Mouse (Mus musculus): ENCODE data around the gene Gpr35. TPM values are rescaled to one million over a fixed set of nuclear protein-coding genes. Genes with fewer than 3 reads are reported as not detected.

The Gpr35 gene
- polyA plus RNA-seq, 1 experiment from 2014 or later: 0.50 TPM

DNA sequence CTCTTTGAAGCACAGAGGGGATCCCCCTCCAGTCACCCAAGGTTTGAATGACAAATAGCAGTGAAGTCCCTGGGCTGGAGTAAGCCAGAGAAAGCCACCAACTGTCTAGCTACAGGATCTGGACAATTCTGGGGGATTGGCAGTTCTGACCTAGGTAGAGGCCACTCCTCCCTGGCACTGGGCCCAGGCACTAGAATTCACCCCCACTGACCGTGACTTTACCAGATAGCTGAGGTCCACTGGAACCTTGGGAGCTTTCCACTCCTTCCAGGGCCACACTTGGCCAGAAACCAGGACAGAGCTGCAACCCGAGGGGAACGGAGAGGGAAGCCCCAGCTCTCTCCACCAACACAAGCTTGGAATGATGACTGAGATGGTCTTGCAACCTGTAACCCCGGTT lies 58.5 kb downstream of the Gpr35 start:
- Histone ChIP-seq H3K9ac (no peak overlapping the region), H3K27me3 (ENCODE audit: insufficient read depth, low read length) (no peaks in the 10 kb centered on the region), H3K9me3 (ENCODE audit: low read depth, low read length) (no peaks in the 10 kb centered on the region), H3K4me1 (ENCODE audit: insufficient read depth) (no peaks in the 10 kb centered on the region), H3K36me3 (ENCODE audit: insufficient read depth) (no peaks in the 10 kb centered on the region), H3K27ac (ENCODE audit: low read depth) (no peak overlapping the region), H3K4me3 (ENCODE audit: low read depth, low read length) (no peak overlapping the region), H3K4me2 (no peak overlapping the region)
- ATAC-seq (ENCODE audit: insufficient read depth) (no peak), DNase-seq (peak; percentile 30)
- TF ChIP-seq CTCF (IDR thresholded peaks at IDR 0.05; ENCODE audit: low read depth): no peak
- 53% methylated on average over 4 of the region's 4 CpGs for WGBS

DNA sequence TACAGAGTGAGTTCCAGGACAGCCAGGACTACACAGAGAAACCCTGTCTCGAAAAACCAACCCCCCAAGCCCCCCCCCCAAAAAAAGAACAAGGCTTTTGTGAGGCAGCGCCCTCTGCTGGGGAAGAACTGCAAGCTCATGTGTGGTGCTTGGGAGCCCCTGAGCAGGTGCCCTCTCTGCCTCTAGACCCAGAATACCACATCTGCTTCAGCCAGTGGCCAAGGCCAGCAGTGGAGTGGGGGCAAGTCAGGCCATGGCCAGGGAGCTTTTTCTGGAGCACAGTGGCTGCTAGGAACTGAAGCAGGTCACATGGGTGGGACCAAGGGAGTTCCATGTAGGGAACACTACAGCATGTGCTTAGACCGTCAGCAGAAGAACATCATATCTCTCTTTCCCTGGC lies 60.1 kb downstream of the Gpr35 start:
- TF ChIP-seq CTCF (IDR thresholded peaks at IDR 0.05; ENCODE audit: low read depth): peak; percentile 68
- no peak overlapping the region for H3K4me3 ChIP-seq (ENCODE audit: low read depth, low read length)
- no peaks in the 10 kb centered on the region for H3K27me3 ChIP-seq (ENCODE audit: insufficient read depth, low read length)
- H3K4me1 ChIP-seq (ENCODE audit: insufficient read depth): no peaks in the 10 kb centered on the region
- H3K27ac ChIP-seq (ENCODE audit: low read depth): no peak overlapping the region
- WGBS: 27% methylated on average over 3 of the region's 3 CpGs
- DNase-seq: peak; percentile 47
- no peak for ATAC-seq (ENCODE audit: insufficient read depth)
- H3K9ac ChIP-seq: no peak overlapping the region
- H3K9me3 ChIP-seq (ENCODE audit: low read depth, low read length): no peaks in the 10 kb centered on the region
- no peak overlapping the region for H3K4me2 ChIP-seq
- H3K36me3 ChIP-seq (ENCODE audit: insufficient read depth): no peaks in the 10 kb centered on the region

DNA sequence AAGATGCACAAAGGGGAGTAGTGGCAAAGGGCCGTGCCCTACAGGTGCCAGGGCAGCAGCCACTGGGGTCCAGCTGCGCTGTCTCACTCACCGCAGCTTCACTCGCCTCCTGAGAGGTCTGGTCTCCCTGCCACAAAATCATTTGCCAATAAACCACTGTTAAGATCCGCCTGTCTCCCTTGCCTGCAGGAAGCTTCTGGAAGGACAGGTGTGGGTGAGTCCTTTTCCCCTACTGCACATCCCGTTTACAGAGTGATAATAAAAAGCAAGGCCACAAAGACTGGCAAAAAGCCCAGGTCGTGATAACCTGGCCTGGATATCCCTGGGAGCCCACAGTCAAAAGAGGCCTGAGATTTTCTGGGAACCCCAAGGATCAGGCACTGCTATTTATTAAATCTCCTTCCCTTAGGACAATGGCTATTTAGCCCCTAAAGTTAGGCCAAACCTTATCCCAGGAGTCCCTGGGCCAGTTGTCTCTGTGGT lies 61.5 kb downstream of the Gpr35 start:
- no peak for TF ChIP-seq CTCF (IDR thresholded peaks at IDR 0.05; ENCODE audit: low read depth)
- no peaks in the 10 kb centered on the region for H3K36me3 ChIP-seq (ENCODE audit: insufficient read depth)

DNA sequence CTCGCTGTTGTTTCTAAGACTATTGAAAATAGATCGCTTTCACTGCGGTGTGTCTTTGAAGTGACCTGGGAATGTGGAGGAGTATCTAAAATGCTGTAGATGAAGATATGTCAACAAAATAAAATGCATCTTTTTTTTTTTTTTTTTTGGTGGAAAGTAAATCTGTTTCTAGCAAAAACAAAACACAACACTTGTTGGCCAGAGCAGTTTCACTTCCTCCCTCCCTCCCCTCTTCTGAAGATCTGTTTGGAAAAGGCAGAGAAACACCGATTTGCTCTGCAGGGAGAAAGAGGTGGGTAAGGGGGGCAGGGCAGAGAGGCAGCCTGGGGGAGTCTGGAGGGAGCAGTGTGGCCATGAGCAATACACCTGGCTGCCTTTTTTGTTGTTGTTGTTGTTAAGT lies 62.7 kb downstream of the Gpr35 start:
- WGBS: 75% methylated on average over 4 of the region's 4 CpGs
- H3K4me3 ChIP-seq (ENCODE audit: low read depth, low read length): no peak overlapping the region
- no peaks in the 10 kb centered on the region for H3K4me1 ChIP-seq (ENCODE audit: insufficient read depth)
- H3K27ac ChIP-seq (ENCODE audit: low read depth): no peak overlapping the region
- DNase-seq (no peak), ATAC-seq (ENCODE audit: insufficient read depth) (no peak)
- TF ChIP-seq CTCF (IDR thresholded peaks at IDR 0.05; ENCODE audit: low read depth): no peak
- H3K9me3 ChIP-seq (ENCODE audit: low read depth, low read length): no peaks in the 10 kb centered on the region
- H3K9ac ChIP-seq: no peak overlapping the region
- H3K27me3 ChIP-seq (ENCODE audit: insufficient read depth, low read length): no peaks in the 10 kb centered on the region
- no peaks in the 10 kb centered on the region for H3K36me3 ChIP-seq (ENCODE audit: insufficient read depth)
- H3K4me2 ChIP-seq: no peak overlapping the region

More for the DNA sequence above, 61.5 kb downstream of the Gpr35 start:
- no peak for ATAC-seq (ENCODE audit: insufficient read depth)
- H3K9ac ChIP-seq: no peak overlapping the region
- DNase-seq: no peak
- H3K27ac ChIP-seq (ENCODE audit: low read depth): no peak overlapping the region
- no peaks in the 10 kb centered on the region for H3K27me3 ChIP-seq (ENCODE audit: insufficient read depth, low read length)
- no peaks in the 10 kb centered on the region for H3K9me3 ChIP-seq (ENCODE audit: low read depth, low read length)
- WGBS: 62% methylated on average over 7 of the region's 7 CpGs
- H3K4me1 ChIP-seq (ENCODE audit: insufficient read depth): no peaks in the 10 kb centered on the region
- H3K4me2 ChIP-seq: no peak overlapping the region
- H3K4me3 ChIP-seq (ENCODE audit: low read depth, low read length): no peak overlapping the region

DNA sequence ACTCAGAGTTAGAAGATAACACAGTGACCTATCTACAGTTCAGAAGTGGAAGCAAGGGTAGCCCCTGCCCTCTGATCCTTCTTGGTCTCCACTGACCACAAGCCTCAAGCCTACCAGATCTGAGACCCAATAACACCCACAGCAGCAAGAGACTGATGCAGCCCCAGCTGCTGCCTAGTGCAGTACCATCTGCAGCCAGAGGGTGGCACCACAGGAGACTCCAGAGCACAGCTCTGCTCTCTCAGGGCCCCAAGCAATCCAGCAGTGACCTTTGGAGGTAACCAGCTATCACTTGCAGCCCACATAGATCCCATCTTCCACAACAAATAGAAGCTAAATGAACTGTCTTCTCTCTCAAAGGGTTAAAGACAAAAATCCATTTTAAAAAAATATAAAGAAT lies 63.8 kb downstream of the Gpr35 start:
- Histone ChIP-seq H3K9ac (no peak overlapping the region), H3K27me3 (ENCODE audit: insufficient read depth, low read length) (no peaks in the 10 kb centered on the region), H3K27ac (ENCODE audit: low read depth) (no peak overlapping the region), H3K4me3 (ENCODE audit: low read depth, low read length) (no peak overlapping the region), H3K4me1 (ENCODE audit: insufficient read depth) (no peaks in the 10 kb centered on the region), H3K36me3 (ENCODE audit: insufficient read depth) (no peaks in the 10 kb centered on the region), H3K9me3 (ENCODE audit: low read depth, low read length) (no peaks in the 10 kb centered on the region), H3K4me2 (no peak overlapping the region)
- DNase-seq: peak; percentile 83
- TF ChIP-seq CTCF (IDR thresholded peaks at IDR 0.05; ENCODE audit: low read depth): peak; percentile 90
- ATAC-seq (ENCODE audit: insufficient read depth): peak; percentile 61; the same call in 1 of the 2 replicates

DNA sequence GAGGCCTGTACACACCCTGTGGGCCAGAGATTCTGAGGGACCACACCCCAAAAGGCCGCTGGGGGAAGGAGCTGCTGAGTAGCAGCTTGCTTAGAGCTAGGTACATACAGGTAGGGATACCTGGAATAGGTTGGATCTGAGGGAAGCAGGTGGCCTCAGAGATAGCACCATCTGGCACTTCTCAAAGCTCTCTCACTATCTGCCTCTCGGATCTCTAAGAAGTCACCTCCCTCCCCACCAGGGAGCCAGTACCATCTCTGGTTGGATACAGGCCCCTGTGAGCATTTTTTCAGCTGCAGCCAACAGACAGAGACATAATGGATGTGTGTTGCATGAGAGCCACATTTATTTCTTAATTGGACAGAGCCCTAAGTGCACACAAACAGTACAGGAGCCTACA lies 64.5 kb downstream of the Gpr35 start:
- Histone ChIP-seq H3K9me3 (ENCODE audit: low read depth, low read length) (no peaks in the 10 kb centered on the region), H3K4me2 (no peak overlapping the region), H3K36me3 (ENCODE audit: insufficient read depth) (no peaks in the 10 kb centered on the region), H3K4me1 (ENCODE audit: insufficient read depth) (no peaks in the 10 kb centered on the region), H3K27ac (ENCODE audit: low read depth) (no peak overlapping the region), H3K4me3 (ENCODE audit: low read depth, low read length) (no peak overlapping the region), H3K9ac (no peak overlapping the region), H3K27me3 (ENCODE audit: insufficient read depth, low read length) (no peaks in the 10 kb centered on the region)
- TF ChIP-seq CTCF (IDR thresholded peaks at IDR 0.05; ENCODE audit: low read depth): no peak
- ATAC-seq (ENCODE audit: insufficient read depth) (no peak), DNase-seq (no peak)
- WGBS: 45% methylated on average over 2 of the region's 2 CpGs

DNA sequence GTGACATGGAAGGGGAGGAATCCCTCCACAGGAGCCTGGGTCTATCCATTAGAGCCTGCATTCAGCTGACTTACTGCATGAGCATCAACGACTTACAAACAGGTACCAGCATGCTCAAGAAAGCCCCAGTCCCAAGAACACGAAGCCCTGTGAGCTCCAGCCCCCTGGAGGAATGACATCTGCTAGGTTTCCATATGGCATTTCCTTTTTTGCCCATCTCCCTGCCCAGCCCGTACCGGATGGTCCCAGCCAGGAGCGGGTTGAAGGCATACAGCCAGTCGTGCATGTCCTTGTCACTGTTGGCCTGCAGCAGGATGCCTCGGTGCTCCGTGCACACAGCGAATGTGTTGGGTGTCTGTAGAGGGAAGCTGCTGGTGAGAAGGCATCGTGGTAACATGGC lies 68.1 kb downstream of the Gpr35 start:
- Histone ChIP-seq H3K9me3 (ENCODE audit: low read depth, low read length) (no peaks in the 10 kb centered on the region), H3K9ac (no peak overlapping the region), H3K27ac (ENCODE audit: low read depth) (no peak overlapping the region), H3K4me1 (ENCODE audit: insufficient read depth) (no peaks in the 10 kb centered on the region), H3K4me3 (ENCODE audit: low read depth, low read length) (no peak overlapping the region), H3K4me2 (no peak overlapping the region), H3K36me3 (ENCODE audit: insufficient read depth) (no peaks in the 10 kb centered on the region), H3K27me3 (ENCODE audit: insufficient read depth, low read length) (no peaks in the 10 kb centered on the region)
- DNase-seq: no peak
- WGBS: 79% methylated on average over 10 of the region's 10 CpGs
- TF ChIP-seq CTCF (IDR thresholded peaks at IDR 0.05; ENCODE audit: low read depth): no peak
- no peak for ATAC-seq (ENCODE audit: insufficient read depth)

DNA sequence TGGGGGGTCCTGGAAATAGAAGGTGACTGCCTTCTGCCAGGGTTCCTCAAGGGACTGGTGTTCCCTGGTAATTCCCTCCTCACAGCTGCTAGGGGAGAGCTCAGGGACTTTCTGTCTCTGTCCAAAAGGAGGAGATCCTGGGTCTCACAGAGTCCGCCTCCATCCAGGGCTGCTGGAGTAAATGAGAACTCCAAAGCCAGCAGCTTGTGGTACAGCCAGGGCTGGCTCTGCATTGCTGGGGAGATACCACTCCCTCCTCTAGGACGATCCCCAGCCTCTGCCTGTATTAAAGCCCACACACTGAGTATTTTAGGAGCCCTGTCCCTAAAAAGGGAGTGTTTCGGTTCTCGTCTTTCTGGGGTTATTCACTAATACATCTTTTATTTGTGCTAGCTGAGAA lies 69.9 kb downstream of the Gpr35 start:
- Histone ChIP-seq H3K4me1 (ENCODE audit: insufficient read depth) (no peaks in the 10 kb centered on the region), H3K27me3 (ENCODE audit: insufficient read depth, low read length) (no peaks in the 10 kb centered on the region), H3K36me3 (ENCODE audit: insufficient read depth) (no peaks in the 10 kb centered on the region), H3K4me2 (no peak overlapping the region), H3K9me3 (ENCODE audit: low read depth, low read length) (no peaks in the 10 kb centered on the region), H3K4me3 (ENCODE audit: low read depth, low read length) (no peak overlapping the region), H3K9ac (no peak overlapping the region), H3K27ac (ENCODE audit: low read depth) (no peak overlapping the region)
- no peak for ATAC-seq (ENCODE audit: insufficient read depth)
- TF ChIP-seq CTCF (IDR thresholded peaks at IDR 0.05; ENCODE audit: low read depth): no peak
- WGBS: 76% methylated on average over 4 of the region's 4 CpGs
- no peak for DNase-seq

All from lung, embryonic 14.5 days (tissue).